Mouse (Mus musculus): Measurements from ENCODE around the gene Pigp.

DNA sequence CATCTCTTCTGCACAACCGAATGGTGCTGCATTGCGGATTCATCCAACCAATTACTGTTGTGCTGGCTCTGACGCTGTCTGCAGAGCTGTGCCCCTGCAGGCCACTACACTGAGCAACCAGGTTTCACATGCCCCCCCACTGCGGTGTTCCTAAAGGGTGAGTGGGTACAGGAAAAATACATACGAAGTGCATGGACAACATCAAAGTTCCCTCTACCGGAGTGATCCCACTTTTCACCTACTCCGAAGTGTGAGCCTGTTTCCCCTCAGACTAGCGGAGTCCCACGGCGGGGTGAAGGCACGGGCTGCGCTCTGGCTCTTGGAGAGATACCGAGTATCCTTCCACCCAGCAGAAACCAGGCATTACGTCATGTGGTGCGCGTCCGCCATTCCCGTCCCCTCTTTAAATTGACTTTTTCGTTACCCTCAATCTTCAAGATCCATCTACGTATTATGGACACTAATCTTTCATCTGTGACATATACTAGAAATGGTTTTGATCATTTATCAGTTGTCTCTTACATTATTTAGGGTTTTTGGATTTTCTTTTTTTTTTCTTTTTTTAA lies 58.9 kb downstream of the Pigp start:
- TF ChIP-seq CTCF (IDR thresholded peaks at IDR 0.05) (peak; percentile 63), EP300 (IDR thresholded peaks at IDR 0.05) (peak; percentile 61; the same call in 1 of the 2 replicates)
